Comparison of ENCODE assay signal across 21 mouse cellular contexts in the genomic region with DNA sequence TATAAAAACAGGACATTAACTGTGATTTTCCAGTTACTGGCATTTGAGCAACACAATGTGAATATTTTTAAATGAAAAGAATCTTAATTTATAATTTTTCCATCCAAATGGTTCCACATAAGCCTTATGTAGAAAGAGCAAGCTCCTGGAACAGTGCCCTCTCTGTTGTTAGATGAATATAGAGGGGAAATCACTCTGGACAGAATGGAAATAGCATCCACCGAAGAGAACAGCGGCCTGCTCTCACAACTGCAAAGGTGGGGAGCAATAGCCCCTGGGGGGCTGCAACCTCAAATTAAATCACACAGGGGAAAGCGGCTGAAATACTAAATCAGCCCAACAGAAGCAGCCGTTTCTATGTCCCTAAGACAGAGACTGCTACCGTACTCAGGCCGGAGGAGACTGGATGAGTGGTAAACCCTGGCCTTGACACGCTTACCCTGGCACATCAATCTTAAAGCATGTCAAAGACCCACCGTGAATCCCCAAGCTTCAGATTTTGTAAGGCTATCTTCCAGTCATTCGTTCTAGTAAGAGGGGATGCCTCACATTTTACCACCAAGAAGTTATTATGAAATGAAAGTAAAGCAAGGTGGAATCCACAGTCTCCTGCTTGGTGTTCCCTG.
A peak's percentile ranks its signal among the peaks of the same experiment; 100 is the strongest.
DNase-seq lines count a peak whose midpoint lies in the region; ATAC-seq lines count a peak whose summit lies in the region.
"Had no signal": no experiment of that assay in that cellular context is flagged by ENCODE, and none has a peak within 500 bp of the region (broad histone marks: within the 10 kb centered on the region; RNA-seq: fewer than 3 reads in every experiment).

No protein-coding gene starts in this region.

- H3K36me3 ChIP-seq in midbrain, embryonic 16.5 days (ENCODE audit: control insufficient read depth, insufficient read depth, low read length) = no peaks in the 10 kb centered on the region
- H3K36me3 ChIP-seq in midbrain, embryonic 15.5 days (replicated peaks) = no peaks in the 10 kb centered on the region
- H3K36me3 ChIP-seq: hindbrain, embryonic 15.5 days; intestine, embryonic 15.5 days; kidney, embryonic 15.5 days; lung, embryonic 15.5 days had no signal

- WGBS in midbrain, embryonic 16.5 days = 66% methylated on average over 9 of the region's 9 CpGs
- WGBS in midbrain, embryonic 15.5 days = 71% methylated on average over 9 of the region's 9 CpGs

- 0 out of 2 replicates have a peak, but pooled peaks have one; percentile 44 for ATAC-seq in midbrain, embryonic 16.5 days
- no peak for ATAC-seq in midbrain, embryonic 15.5 days (replicated peaks)
- ATAC-seq: activated CD4-positive, CD25-positive, alpha-beta regulatory T cell, adult 4 months; intestine, embryonic 15.5 days had no signal

- no peaks in the 10 kb centered on the region for H3K27me3 ChIP-seq in midbrain, embryonic 16.5 days (ENCODE audit: control insufficient read depth, insufficient read depth, low read depth, low read length)
- H3K27me3 ChIP-seq in midbrain, embryonic 15.5 days (replicated peaks) = no peaks in the 10 kb centered on the region
- H3K27me3 ChIP-seq: heart, embryonic 13.5 days; hindbrain, embryonic 15.5 days; intestine, embryonic 15.5 days; kidney, embryonic 15.5 days; lung, embryonic 15.5 days had no signal

- H3K4me2 ChIP-seq in midbrain, embryonic 16.5 days (ENCODE audit: low read length) = no peak overlapping the region
- no peak overlapping the region for H3K4me2 ChIP-seq in midbrain, embryonic 15.5 days
- H3K4me2 ChIP-seq: heart, embryonic 13.5 days; hindbrain, embryonic 15.5 days; intestine, embryonic 15.5 days; kidney, embryonic 15.5 days; lung, embryonic 15.5 days had no signal

- H3K9ac ChIP-seq in midbrain, embryonic 16.5 days (ENCODE audit: low read depth, low read length) = no peak overlapping the region
- no peak overlapping the region for H3K9ac ChIP-seq in midbrain, embryonic 15.5 days
- H3K9ac ChIP-seq: heart, embryonic 13.5 days; hindbrain, embryonic 15.5 days; intestine, embryonic 15.5 days; kidney, embryonic 15.5 days; liver, embryonic 14.5 days; lung, embryonic 15.5 days had no signal

- H3K4me3 ChIP-seq in midbrain, embryonic 16.5 days (ENCODE audit: low read depth, low read length) = no peak overlapping the region
- H3K4me3 ChIP-seq in midbrain, embryonic 15.5 days = no peak overlapping the region
- H3K4me3 ChIP-seq: heart, embryonic 13.5 days; hindbrain, embryonic 15.5 days; intestine, embryonic 15.5 days; kidney, embryonic 15.5 days; lung, embryonic 15.5 days had no signal

- no peaks in the 10 kb centered on the region for H3K4me1 ChIP-seq in midbrain, embryonic 16.5 days (ENCODE audit: control insufficient read depth, insufficient read depth, low read length)
- no peaks in the 10 kb centered on the region for H3K4me1 ChIP-seq in midbrain, embryonic 15.5 days
- H3K4me1 ChIP-seq: intestine, embryonic 15.5 days; lung, embryonic 15.5 days had no signal

- peak; percentile 45 to 78 for DNase-seq in adrenal gland, adult (ENCODE audit: inconsistent age in 2 of 2, low spot score in 1 of 2)
- no peak for DNase-seq in adrenal gland, postnatal 4 days (ENCODE audit: low spot score in 2 of 2)
- peak; percentile 21 for DNase-seq in kidney, postnatal 10 days
- no peak for DNase-seq in kidney, postnatal 14 days
- DNase-seq in adrenal gland, postnatal 36 days = peak; percentile 10 to 25
- DNase-seq in right cerebral cortex, postnatal 36 days (ENCODE audit: low spot score in 2 of 2) = no peak
- DNase-seq: cerebellum, adult 11-12 months; cerebellum, postnatal 14 days; embryo, embryonic 11 days; gastrocnemius, postnatal 14 days; heart, adult 18-20 months; thymus, postnatal 4 days had no signal

- H3K27ac ChIP-seq in midbrain, embryonic 16.5 days (ENCODE audit: low read length) = no peak overlapping the region
- no peak overlapping the region for H3K27ac ChIP-seq in midbrain, embryonic 15.5 days
- H3K27ac ChIP-seq: heart, embryonic 13.5 days; hindbrain, embryonic 15.5 days; intestine, embryonic 15.5 days; kidney, embryonic 15.5 days; liver, embryonic 14.5 days; lung, embryonic 15.5 days had no signal

- H3K9me3 ChIP-seq in midbrain, embryonic 16.5 days (replicated peaks; ENCODE audit: control insufficient read depth, low read length, poor library complexity, severe bottlenecking) = no peaks in the 10 kb centered on the region
- no peaks in the 10 kb centered on the region for H3K9me3 ChIP-seq in midbrain, embryonic 15.5 days
- H3K9me3 ChIP-seq: heart, embryonic 13.5 days; hindbrain, embryonic 15.5 days; intestine, embryonic 15.5 days; kidney, embryonic 15.5 days; lung, embryonic 15.5 days had no signal

Comparison
In these comparisons a context has a peak if more than half of its experiments do, and no peak if none do; other contexts are left out.
1. DNase-seq: peak in adrenal gland, adult (2 of 2), kidney, postnatal 10 days (single experiment) and adrenal gland, postnatal 36 days (2 of 2); none in adrenal gland, postnatal 4 days (0 of 2), kidney, postnatal 14 days (single experiment) and right cerebral cortex, postnatal 36 days (0 of 2).